Mouse (Mus musculus) CD4-positive helper T cell, adult 2 months (primary cell): ENCODE measurements around the gene Txndc2.

Experiments used
- DNase-seq: peaks from one replicate; pipeline ENCODE4 v3.0.0-alpha.2; 2012; ENCODE audit warnings: low read depth, missing footprints, low spot score

The Txndc2 gene

GRCm38 (mm10) chr17:65612391-65613141 is 29.4 kb downstream of the Txndc2 start:
- peak; percentile 60 for DNase-seq

- DNase-seq = peak; percentile 21
Measured at GRCm38 (mm10) chr17:65611721-65612120, 30.2 kb downstream of the Txndc2 start.

- DNase-seq = no peak
Measured at GRCm38 (mm10) chr17:65608743-65609142, 33.2 kb downstream of the Txndc2 start.

GRCm38 (mm10) chr17:65608312-65608687 is 33.7 kb downstream of the Txndc2 start:
- DNase-seq = no peak

GRCm38 (mm10) chr17:65607574-65608311 is 34.2 kb downstream of the Txndc2 start:
- no peak for DNase-seq

- DNase-seq = no peak
Measured at GRCm38 (mm10) chr17:65606014-65606413, 36.0 kb downstream of the Txndc2 start.

GRCm38 (mm10) chr17:65604892-65605291 is 37.1 kb downstream of the Txndc2 start:
- DNase-seq = no peak

GRCm38 (mm10) chr17:65604315-65604714 is 37.7 kb downstream of the Txndc2 start:
- DNase-seq = peak; percentile 10

GRCm38 (mm10) chr17:65597857-65598486 is 44.0 kb downstream of the Txndc2 start:
- no peak for DNase-seq

- DNase-seq = no peak
Measured at GRCm38 (mm10) chr17:65594687-65595086, 47.3 kb downstream of the Txndc2 start.
